Mouse (Mus musculus) testis, adult 2 months (tissue): ENCODE data around the gene Flvcr2.

ENCODE experiments used
- CTCF ChIP-seq: fragments of 200-500 bp; IDR thresholded peaks from 2 replicates; pipeline ENCODE4 v1.5.1; 2012; ENCODE audit warnings: low read depth, mild to moderate bottlenecking, inconsistent platforms, low read length, moderate library complexity; ENCODE audit not compliant: control insufficient read depth, insufficient read depth, insufficient replicate concordance
- POLR2A ChIP-seq: fragments of 200-500 bp; IDR thresholded peaks from 2 replicates; pipeline ENCODE4 v1.6.1; 2012; ENCODE audit warnings: low read depth, mild to moderate bottlenecking, inconsistent platforms, low read length, moderate library complexity; ENCODE audit not compliant: control insufficient read depth

- TF ChIP-seq CTCF, result no peak
- no peak for TF ChIP-seq POLR2A
Measured at GRCm38 (mm10) chr12:85794094-85794493, 47.8 kb downstream of the Flvcr2 start.
